Mouse (Mus musculus): ENCODE measurements around the gene Lrrc8c. TPM values are rescaled to one million over a fixed set of nuclear protein-coding genes. Genes with fewer than 3 reads are reported as not detected.

Gene Lrrc8c
- polyA plus RNA-seq, 1 experiment from 2014 or later = 11.8 TPM

DNA sequence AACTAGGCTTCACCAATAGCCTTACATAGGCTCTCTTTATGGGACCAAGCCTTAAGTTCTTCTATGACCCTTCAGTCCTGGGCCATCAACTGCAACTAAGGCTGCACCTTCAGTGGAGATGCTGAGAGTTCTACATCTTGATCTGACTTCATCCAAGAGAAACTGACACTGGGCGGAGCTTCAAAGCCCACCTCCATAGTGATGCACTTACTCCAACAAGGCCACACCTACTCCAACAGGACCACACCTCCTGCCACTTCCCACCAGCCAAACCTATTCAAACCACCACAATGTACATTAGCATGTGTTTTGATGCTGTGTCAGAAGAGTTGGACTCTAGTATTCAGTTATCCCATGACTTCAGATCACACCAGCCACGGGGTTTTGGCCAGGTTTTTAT is 17.0 kb downstream of the Lrrc8c start:
- no peaks in the 10 kb centered on the region for H3K27me3 ChIP-seq (replicated peaks; ENCODE audit: control insufficient read depth, insufficient read depth, low read length)
- no peaks in the 10 kb centered on the region for H3K9me3 ChIP-seq (ENCODE audit: control insufficient read depth)
- no peak overlapping the region for H3K9ac ChIP-seq (ENCODE audit: low read depth, low read length)
- ATAC-seq = no peak
- H3K4me2 ChIP-seq (replicated peaks; ENCODE audit: low read depth) = no peak overlapping the region
- WGBS = 96% methylated on average over 2 of the region's 2 CpGs
- no peak overlapping the region for H3K27ac ChIP-seq (ENCODE audit: low read depth, low read length)
- no peaks in the 10 kb centered on the region for H3K36me3 ChIP-seq (ENCODE audit: control insufficient read depth, insufficient read depth)
- no peak for TF ChIP-seq CTCF (IDR thresholded peaks at IDR 0.05; ENCODE audit: low read depth)
- H3K4me3 ChIP-seq (ENCODE audit: low read depth, low read length) = no peak overlapping the region
- H3K4me1 ChIP-seq (replicated peaks; ENCODE audit: control insufficient read depth, insufficient read depth, low read length) = no peaks in the 10 kb centered on the region

DNA sequence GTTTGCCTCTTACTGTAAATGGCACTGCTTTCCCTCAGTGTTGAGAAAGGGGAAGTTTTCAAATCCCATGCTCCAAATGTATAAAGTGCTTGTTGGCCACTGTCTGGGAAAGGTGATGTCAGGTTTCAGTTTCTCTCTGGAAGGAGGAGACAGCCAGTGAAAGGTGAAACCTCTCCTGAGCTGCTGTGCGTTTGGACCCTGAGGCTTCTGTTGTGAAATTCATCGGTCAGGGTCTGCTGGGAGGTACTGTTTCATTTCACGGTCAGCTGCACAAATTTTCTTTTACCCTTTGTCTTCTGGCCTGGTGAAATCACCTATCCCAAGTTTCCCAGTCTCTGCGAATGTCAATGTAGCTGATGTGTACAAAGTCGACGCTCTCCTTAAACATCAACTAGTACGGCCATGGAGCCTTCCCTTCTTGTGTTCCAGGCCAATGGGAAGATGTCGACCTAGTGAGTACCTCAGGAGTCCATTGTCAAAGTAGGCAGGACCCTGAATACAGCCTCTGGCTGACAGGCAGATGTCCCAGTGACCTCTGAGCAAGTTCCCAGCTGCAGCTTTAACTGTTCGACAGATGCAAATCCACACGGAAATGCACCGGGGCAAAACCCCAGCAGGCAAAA is 18.0 kb downstream of the Lrrc8c start:
- no peaks in the 10 kb centered on the region for H3K4me1 ChIP-seq (replicated peaks; ENCODE audit: control insufficient read depth, insufficient read depth, low read length)
- TF ChIP-seq CTCF (IDR thresholded peaks at IDR 0.05; ENCODE audit: low read depth) = no peak
- H3K27me3 ChIP-seq (replicated peaks; ENCODE audit: control insufficient read depth, insufficient read depth, low read length) = no peaks in the 10 kb centered on the region
- WGBS = 83% methylated on average over 11 of the region's 11 CpGs
- H3K4me2 ChIP-seq (replicated peaks; ENCODE audit: low read depth) = no peak overlapping the region
- no peak for ATAC-seq
- H3K9me3 ChIP-seq (ENCODE audit: control insufficient read depth) = no peaks in the 10 kb centered on the region
- no peak overlapping the region for H3K27ac ChIP-seq (ENCODE audit: low read depth, low read length)
- H3K36me3 ChIP-seq (ENCODE audit: control insufficient read depth, insufficient read depth) = no peaks in the 10 kb centered on the region
- H3K4me3 ChIP-seq (ENCODE audit: low read depth, low read length) = no peak overlapping the region
- H3K9ac ChIP-seq (ENCODE audit: low read depth, low read length) = no peak overlapping the region

- H3K27ac ChIP-seq (ENCODE audit: low read depth, low read length) = no peak overlapping the region
- no peak overlapping the region for H3K4me3 ChIP-seq (ENCODE audit: low read depth, low read length)
- no peaks in the 10 kb centered on the region for H3K4me1 ChIP-seq (replicated peaks; ENCODE audit: control insufficient read depth, insufficient read depth, low read length)
- ATAC-seq = no peak
- H3K27me3 ChIP-seq (replicated peaks; ENCODE audit: control insufficient read depth, insufficient read depth, low read length) = no peaks in the 10 kb centered on the region
- H3K9me3 ChIP-seq (ENCODE audit: control insufficient read depth) = no peaks in the 10 kb centered on the region
- TF ChIP-seq CTCF (IDR thresholded peaks at IDR 0.05; ENCODE audit: low read depth) = no peak
- 86% methylated on average over 7 of the region's 7 CpGs for WGBS
- no peak overlapping the region for H3K9ac ChIP-seq (ENCODE audit: low read depth, low read length)
- no peaks in the 10 kb centered on the region for H3K36me3 ChIP-seq (ENCODE audit: control insufficient read depth, insufficient read depth)
- no peak overlapping the region for H3K4me2 ChIP-seq (replicated peaks; ENCODE audit: low read depth)
These were observed 21.9 kb downstream of the Lrrc8c start for GRCm38 (mm10) chr5:105541051-105541450.

DNA sequence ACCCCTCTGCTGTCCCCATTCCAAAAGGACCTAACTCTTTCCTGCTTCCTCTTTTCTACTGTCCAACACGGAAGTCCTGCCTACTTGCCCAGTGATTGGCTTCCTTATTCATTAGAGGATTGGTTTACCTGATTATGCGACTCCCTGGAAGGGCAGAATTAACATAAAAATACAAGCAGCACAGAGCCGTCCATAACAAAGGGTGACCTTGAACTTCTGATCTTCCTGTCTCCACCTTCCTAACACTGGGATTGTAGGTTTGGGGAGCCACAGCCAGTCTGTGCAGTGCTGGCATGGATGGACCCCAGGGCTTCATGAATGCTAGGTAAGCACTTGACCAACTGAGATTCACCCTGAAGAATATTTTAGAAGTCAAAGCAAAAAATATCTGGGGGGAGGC is 25.9 kb downstream of the Lrrc8c start:
- no peaks in the 10 kb centered on the region for H3K27me3 ChIP-seq (replicated peaks; ENCODE audit: control insufficient read depth, insufficient read depth, low read length)
- H3K4me3 ChIP-seq (ENCODE audit: low read depth, low read length) = no peak overlapping the region
- H3K36me3 ChIP-seq (ENCODE audit: control insufficient read depth, insufficient read depth) = no peaks in the 10 kb centered on the region
- no peak overlapping the region for H3K9ac ChIP-seq (ENCODE audit: low read depth, low read length)
- no peak for TF ChIP-seq CTCF (IDR thresholded peaks at IDR 0.05; ENCODE audit: low read depth)
- no peaks in the 10 kb centered on the region for H3K4me1 ChIP-seq (replicated peaks; ENCODE audit: control insufficient read depth, insufficient read depth, low read length)
- H3K4me2 ChIP-seq (replicated peaks; ENCODE audit: low read depth) = no peak overlapping the region
- no peak for ATAC-seq
- 58% methylated on average over 3 of the region's 3 CpGs for WGBS
- H3K27ac ChIP-seq (ENCODE audit: low read depth, low read length) = no peak overlapping the region
- H3K9me3 ChIP-seq (ENCODE audit: control insufficient read depth) = no peaks in the 10 kb centered on the region

GRCm38 (mm10) chr5:105547115-105547514 is 27.9 kb downstream of the Lrrc8c start:
- Histone ChIP-seq H3K9me3 (ENCODE audit: control insufficient read depth) (no peaks in the 10 kb centered on the region), H3K4me3 (ENCODE audit: low read depth, low read length) (no peak overlapping the region), H3K36me3 (ENCODE audit: control insufficient read depth, insufficient read depth) (no peaks in the 10 kb centered on the region), H3K27ac (ENCODE audit: low read depth, low read length) (no peak overlapping the region), H3K4me2 (replicated peaks; ENCODE audit: low read depth) (no peak overlapping the region), H3K9ac (ENCODE audit: low read depth, low read length) (no peak overlapping the region), H3K27me3 (replicated peaks; ENCODE audit: control insufficient read depth, insufficient read depth, low read length) (no peaks in the 10 kb centered on the region), H3K4me1 (replicated peaks; ENCODE audit: control insufficient read depth, insufficient read depth, low read length) (no peaks in the 10 kb centered on the region)
- TF ChIP-seq CTCF (IDR thresholded peaks at IDR 0.05; ENCODE audit: low read depth) = no peak
- no peak for ATAC-seq
- 89% methylated on average over 4 of the region's 4 CpGs for WGBS

DNA sequence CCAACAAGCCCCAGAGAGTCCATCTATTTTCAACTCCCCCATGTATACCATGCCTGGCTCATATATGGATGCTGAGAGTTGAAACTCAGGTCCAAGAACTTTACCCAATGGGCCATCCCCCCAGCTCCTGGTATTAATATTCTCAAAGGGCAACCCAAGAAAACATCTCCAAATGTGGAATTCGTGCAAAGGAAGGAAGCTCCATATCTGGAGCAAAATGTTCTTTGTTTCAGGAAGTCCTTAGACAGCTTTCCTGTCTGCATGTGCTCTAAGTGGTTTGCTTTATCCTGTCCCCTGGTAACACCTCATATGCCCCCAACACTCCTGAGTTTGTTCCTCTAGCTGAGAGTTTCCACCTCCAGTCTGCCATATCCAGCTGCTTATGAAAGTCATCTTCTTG is 32.6 kb downstream of the Lrrc8c start:
- Histone ChIP-seq H3K4me1 (replicated peaks; ENCODE audit: control insufficient read depth, insufficient read depth, low read length) (no peaks in the 10 kb centered on the region), H3K36me3 (ENCODE audit: control insufficient read depth, insufficient read depth) (no peaks in the 10 kb centered on the region), H3K27me3 (replicated peaks; ENCODE audit: control insufficient read depth, insufficient read depth, low read length) (no peaks in the 10 kb centered on the region), H3K4me3 (ENCODE audit: low read depth, low read length) (no peak overlapping the region), H3K9me3 (ENCODE audit: control insufficient read depth) (no peaks in the 10 kb centered on the region), H3K4me2 (replicated peaks; ENCODE audit: low read depth) (no peak overlapping the region), H3K27ac (ENCODE audit: low read depth, low read length) (no peak overlapping the region), H3K9ac (ENCODE audit: low read depth, low read length) (no peak overlapping the region)
- TF ChIP-seq CTCF (IDR thresholded peaks at IDR 0.05; ENCODE audit: low read depth) = no peak
- ATAC-seq = no peak
- 76% methylated on average over 1 of the region's 1 CpGs for WGBS

- Histone ChIP-seq H3K4me2 (replicated peaks; ENCODE audit: low read depth) (no peak overlapping the region), H3K4me3 (ENCODE audit: low read depth, low read length) (no peak overlapping the region), H3K27ac (ENCODE audit: low read depth, low read length) (no peak overlapping the region), H3K36me3 (ENCODE audit: control insufficient read depth, insufficient read depth) (no peaks in the 10 kb centered on the region), H3K27me3 (replicated peaks; ENCODE audit: control insufficient read depth, insufficient read depth, low read length) (no peaks in the 10 kb centered on the region), H3K4me1 (replicated peaks; ENCODE audit: control insufficient read depth, insufficient read depth, low read length) (no peaks in the 10 kb centered on the region), H3K9ac (ENCODE audit: low read depth, low read length) (no peak overlapping the region), H3K9me3 (ENCODE audit: control insufficient read depth) (no peaks in the 10 kb centered on the region)
- WGBS = 84% methylated on average over 6 of the region's 6 CpGs
- no peak for TF ChIP-seq CTCF (IDR thresholded peaks at IDR 0.05; ENCODE audit: low read depth)
- no peak for ATAC-seq
These were observed 37.1 kb downstream of the Lrrc8c start for GRCm38 (mm10) chr5:105556291-105556690.
